Mouse (Mus musculus): ENCODE data around the gene Pard3.

- TF ChIP-seq CTCF (IDR thresholded peaks at IDR 0.05; ENCODE audit: extremely low read depth, insufficient read depth, low read length) = no peak
- TF ChIP-seq POLR2A (IDR thresholded peaks at IDR 0.05; ENCODE audit: extremely low read depth, insufficient read depth, low read length) = no peak
Measured at GRCm38 (mm10) chr8:127424211-127424916, 360.7 kb downstream of the Pard3 start.
